Mouse (Mus musculus) midbrain, postnatal 0 days (tissue): Measurements from ENCODE around the gene Pttg1ip. TPM values are rescaled to one million over a fixed set of nuclear protein-coding genes. Genes with fewer than 3 reads are reported as not detected.
A peak's percentile ranks its signal among the peaks of the same experiment; 100 is the strongest.

Experiments used
- ATAC-seq: fragments of 200-750 bp; cut with Nextera tagmentation; 2 replicates; pipeline ENCODE4 v1.8.0; 2017; ENCODE audit warnings: moderate number of reproducible peaks, mild to moderate bottlenecking, moderate TSS enrichment, moderate library complexity; ENCODE audit not compliant: low FRiP score
- DNase-seq: peaks from one replicate; pipeline ENCODE4 v3.0.0-alpha.2; 2015; ENCODE audit warnings: low spot score
- H3K27ac ChIP-seq: fragments of 300-500 bp; sonication (generic); 2 replicates; pipeline ENCODE4 v1.5.1; 2014; ENCODE audit warnings: low read depth, mild to moderate bottlenecking, low read length, mixed read lengths
- H3K27me3 ChIP-seq: fragments of 300-500 bp; sonication (generic); 2 replicates; pipeline ENCODE4 v1.6.1; 2014; ENCODE audit warnings: low read length, control low read depth, mixed read lengths; ENCODE audit not compliant: insufficient read depth
- H3K36me3 ChIP-seq: fragments of 300-500 bp; sonication (generic); 2 replicates; pipeline ENCODE4 v1.6.1; 2014; ENCODE audit warnings: low read length, control low read depth, mixed read lengths; ENCODE audit not compliant: insufficient read depth
- H3K4me1 ChIP-seq: fragments of 300-500 bp; sonication (generic); 2 replicates; pipeline ENCODE4 v1.6.1; 2014; ENCODE audit warnings: mild to moderate bottlenecking, control low read depth, antibody characterized with exemption, low read length, mixed read lengths; ENCODE audit not compliant: insufficient read depth
- H3K4me2 ChIP-seq: fragments of 300-500 bp; sonication (generic); 2 replicates; pipeline ENCODE4 v1.6.1; 2014; ENCODE audit warnings: low read depth, mild to moderate bottlenecking, low read length, mixed read lengths; ENCODE audit not compliant: poor library complexity, severe bottlenecking
- H3K4me3 ChIP-seq: fragments of 300-500 bp; sonication (generic); 2 replicates; pipeline ENCODE4 v1.5.1; 2014; ENCODE audit warnings: low read depth, mild to moderate bottlenecking, low read length, moderate library complexity
- H3K9ac ChIP-seq: fragments of 300-500 bp; sonication (generic); replicated peaks from 2 replicates; pipeline ENCODE4 v1.6.1; 2014; ENCODE audit warnings: mild to moderate bottlenecking, low read length, moderate library complexity, mixed read lengths; ENCODE audit not compliant: poor library complexity, severe bottlenecking
- H3K9me3 ChIP-seq: fragments of 300-500 bp; sonication (generic); 2 replicates; pipeline ENCODE4 v1.6.1; 2016; ENCODE audit warnings: low read length, control low read depth
- CTCF ChIP-seq: IDR thresholded peaks from 2 replicates; pipeline ENCODE4 v1.5.1; 2016; ENCODE audit warnings: antibody characterized with exemption, mild to moderate bottlenecking
- WGBS: fragments of 180-500 bp; shearing (Covaris S2); extraction: QIAGEN DNeasy Blood & Tissue Kit; methylation state at CpG from one replicate; pipeline ENCODE4 v1.1.7; 2014; 5-methylcytosine and 5-hydroxymethylcytosine counted together
- microRNA counts: library from miRNA; unstranded; fragments of <30 nt; microRNA quantifications from one replicate; lab custom pipeline; 2015
- microRNA-seq: library from miRNA; unstranded; fragments of <30 nt; microRNA quantifications from one replicate; pipeline ENCODE4, GENCODE M21; 2016; ENCODE audit warnings: borderline number of aligned reads
- polyA plus RNA-seq: library from polyadenylated mRNA; unstranded; fragments of >200 nt; fragmentation: Nextera tagmentation; extraction: Ambion mirVana; gene quantifications from 2 replicates; pipeline ENCODE4 v1.2.1, GENCODE M21; 2015
- total RNA-seq: library from RNA; depleted of rRNA; stranded (reverse); fragments of >200 nt; gene quantifications from 2 replicates; pipeline ENCODE4 v1.2.3, GENCODE M21; 2014; rRNA removed

Pttg1ip gene
- total and polyA plus RNA-seq, 2 experiments from 2014 or later: 74.7 to 116 TPM

DNA sequence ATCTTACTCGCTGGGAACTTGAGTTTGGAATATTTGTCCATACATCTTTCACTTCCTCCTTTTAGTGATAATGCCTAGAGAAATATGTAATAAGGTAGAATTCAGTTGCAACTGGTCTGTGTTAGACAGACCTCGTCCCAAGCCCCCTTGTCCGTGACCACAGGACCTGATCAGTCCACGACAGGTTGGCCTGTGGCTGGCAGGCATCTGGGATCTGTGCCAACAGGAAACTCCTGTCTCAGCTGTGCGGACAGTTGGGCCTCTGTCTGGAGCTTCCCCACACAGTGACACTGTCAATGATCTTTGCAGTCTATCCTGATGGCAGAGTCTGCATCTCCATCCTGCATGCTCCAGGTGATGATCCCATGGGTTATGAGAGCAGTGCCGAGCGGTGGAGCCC is 61.6 kb downstream of the Pttg1ip start:
- Histone ChIP-seq H3K4me2 (no peak overlapping the region), H3K4me3 (no peak overlapping the region), H3K9ac (no peak overlapping the region), H3K4me1 (no peaks in the 10 kb centered on the region), H3K27ac (no peak overlapping the region), H3K36me3 (peaks cover 60% of the 10 kb centered on the region), H3K9me3 (no peaks in the 10 kb centered on the region), H3K27me3 (no peaks in the 10 kb centered on the region)
- ATAC-seq (no peak), DNase-seq (no peak)
- no peak for TF ChIP-seq CTCF
- 81% methylated on average over 7 of the region's 7 CpGs for WGBS

GRCm38 (mm10) chr10:77645571-77645970 is 64.1 kb downstream of the Pttg1ip start:
- H3K27me3 ChIP-seq: no peaks in the 10 kb centered on the region
- H3K9ac ChIP-seq: no peak overlapping the region
- TF ChIP-seq CTCF: no peak
- DNase-seq: no peak
- H3K9me3 ChIP-seq: no peaks in the 10 kb centered on the region
- no peak overlapping the region for H3K27ac ChIP-seq
- ATAC-seq: no peak
- 96% methylated on average over 5 of the region's 5 CpGs for WGBS
- no peak overlapping the region for H3K4me2 ChIP-seq
- no peaks in the 10 kb centered on the region for H3K4me1 ChIP-seq
- H3K36me3 ChIP-seq: peaks cover 56% of the 10 kb centered on the region
- H3K4me3 ChIP-seq: no peak overlapping the region

DNA sequence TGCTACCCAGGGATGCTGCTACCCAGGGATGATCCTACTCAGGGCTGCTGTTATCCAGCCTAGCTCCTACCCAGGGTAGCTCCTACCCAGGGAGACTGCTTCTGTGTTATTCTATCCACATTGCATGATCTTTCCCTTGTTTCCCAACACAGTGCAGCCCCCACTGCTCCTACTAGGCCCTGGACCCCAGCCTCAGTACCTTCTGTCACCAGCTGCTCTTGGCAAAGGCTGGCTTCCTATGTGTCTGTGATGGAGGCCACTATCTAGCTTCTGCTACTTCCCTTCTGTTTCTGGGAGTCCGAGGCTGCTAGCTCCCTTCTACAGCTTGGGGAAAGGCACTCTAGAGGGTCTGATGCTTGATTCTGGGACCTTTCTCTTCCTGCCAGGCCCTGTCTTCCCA is 65.9 kb downstream of the Pttg1ip start:
- H3K9me3 ChIP-seq: no peaks in the 10 kb centered on the region
- no peaks in the 10 kb centered on the region for H3K4me1 ChIP-seq
- H3K9ac ChIP-seq: no peak overlapping the region
- H3K27me3 ChIP-seq: no peaks in the 10 kb centered on the region
- TF ChIP-seq CTCF: no peak
- H3K4me2 ChIP-seq: no peak overlapping the region
- H3K4me3 ChIP-seq: no peak overlapping the region
- ATAC-seq (no peak), DNase-seq (no peak)
- H3K27ac ChIP-seq: no peak overlapping the region
- 76% methylated on average over 1 of the region's 1 CpGs for WGBS
- H3K36me3 ChIP-seq: peaks cover 43% of the 10 kb centered on the region

- H3K36me3 ChIP-seq: peaks cover 40% of the 10 kb centered on the region
- no peak overlapping the region for H3K9ac ChIP-seq
- H3K27me3 ChIP-seq: no peaks in the 10 kb centered on the region
- no peak for TF ChIP-seq CTCF
- WGBS: 88% methylated on average over 8 of the region's 8 CpGs
- no peaks in the 10 kb centered on the region for H3K9me3 ChIP-seq
- H3K4me2 ChIP-seq: no peak overlapping the region
- no peaks in the 10 kb centered on the region for H3K4me1 ChIP-seq
- no peak overlapping the region for H3K27ac ChIP-seq
- H3K4me3 ChIP-seq: no peak overlapping the region
- ATAC-seq (no peak), DNase-seq (no peak)
Measured at GRCm38 (mm10) chr10:77647901-77648300, 66.4 kb downstream of the Pttg1ip start.

MicroRNAs within 50 kb of the gene (microRNA counts, 519-probe panel; counts per million panel counts)
- 528 counts per million, percentile 58 among the panel's probes with 10 or more counts for microRNA mmu-miR-1930 (lab: Ali Mortazavi, UCI)

Small RNA genes within 50 kb of the gene (microRNA-seq; reads per million reads assigned to microRNA genes)
- gene Mir1930: 14.4 reads per million, percentile 25 among the genes with 10 or more reads in this experiment

Other genes with a start within 250 kb of the Pttg1ip start
- gene Adarb1, start 163.4 kb upstream of the Pttg1ip start, total RNA-seq: 50.4 and 53.8 TPM in 2 replicates
- 15.3 and 16.1 TPM in 2 replicates for gene Adarb1, start 163.4 kb upstream of the Pttg1ip start, polyA plus RNA-seq
- 47.1 and 49.2 TPM in 2 replicates for gene Fam207a, start 65.9 kb upstream of the Pttg1ip start, total RNA-seq
- 32.7 and 34.9 TPM in 2 replicates for gene Fam207a, start 65.9 kb upstream of the Pttg1ip start, polyA plus RNA-seq
- gene Itgb2, start 51.5 kb upstream of the Pttg1ip start, total RNA-seq: 0.55 and 1.7 TPM in 2 replicates
- gene Itgb2, start 51.5 kb upstream of the Pttg1ip start, polyA plus RNA-seq: 0.69 and 1.2 TPM in 2 replicates
- gene Sumo3, start 24.4 kb downstream of the Pttg1ip start, total RNA-seq: 167 and 306 TPM in 2 replicates
- gene Sumo3, start 24.4 kb downstream of the Pttg1ip start, polyA plus RNA-seq: 385 and 389 TPM in 2 replicates
- gene Gm49325, start 24.5 kb downstream of the Pttg1ip start, total RNA-seq: not detected in 2 replicates
- 6.9 and 10.5 TPM in 2 replicates for gene Gm49325, start 24.5 kb downstream of the Pttg1ip start, polyA plus RNA-seq
- 39.3 and 41.8 TPM in 2 replicates for gene Ube2g2, start 40.6 kb downstream of the Pttg1ip start, total RNA-seq
- gene Ube2g2, start 40.6 kb downstream of the Pttg1ip start, polyA plus RNA-seq: 67.2 and 70.6 TPM in 2 replicates
- 0.66 and 1.5 TPM in 2 replicates for gene Tspear, start 104.8 kb downstream of the Pttg1ip start, total RNA-seq
- 0.63 and 1.3 TPM in 2 replicates for gene Tspear, start 104.8 kb downstream of the Pttg1ip start, polyA plus RNA-seq
- not detected in 2 replicates for gene Gm19402, start 109.0 kb downstream of the Pttg1ip start, total RNA-seq
- gene Gm19402, start 109.0 kb downstream of the Pttg1ip start, polyA plus RNA-seq: not detected in 2 replicates
- gene Gm9508, start 115.5 kb downstream of the Pttg1ip start, total RNA-seq: not detected in 2 replicates
- not detected in 2 replicates for gene Gm9508, start 115.5 kb downstream of the Pttg1ip start, polyA plus RNA-seq
- gene Gm10272, start 124.9 kb downstream of the Pttg1ip start, total RNA-seq: not detected in 2 replicates
- gene Gm10272, start 124.9 kb downstream of the Pttg1ip start, polyA plus RNA-seq: not detected in 2 replicates
- gene Gm10024, start 129.7 kb downstream of the Pttg1ip start, total RNA-seq: not detected in 2 replicates
- gene Gm10024, start 129.7 kb downstream of the Pttg1ip start, polyA plus RNA-seq: not detected in 2 replicates
- gene Gm10142, start 134.1 kb downstream of the Pttg1ip start, total RNA-seq: not detected in 2 replicates
- not detected in 2 replicates for gene Gm10142, start 134.1 kb downstream of the Pttg1ip start, polyA plus RNA-seq
- not detected in 2 replicates for gene Krtap12-1, start 138.9 kb downstream of the Pttg1ip start, total RNA-seq
- not detected in 2 replicates for gene Krtap12-1, start 138.9 kb downstream of the Pttg1ip start, polyA plus RNA-seq
- not detected in 2 replicates for gene Gm10100, start 144.8 kb downstream of the Pttg1ip start, total RNA-seq
- not detected in 2 replicates for gene Gm10100, start 144.8 kb downstream of the Pttg1ip start, polyA plus RNA-seq
- not detected in 2 replicates for gene Gm18596, start 160.9 kb downstream of the Pttg1ip start, total RNA-seq
- not detected in 2 replicates for gene Gm18596, start 160.9 kb downstream of the Pttg1ip start, polyA plus RNA-seq
- gene Gm9736, start 169.6 kb downstream of the Pttg1ip start, total RNA-seq: not detected in 2 replicates
- gene Gm9736, start 169.6 kb downstream of the Pttg1ip start, polyA plus RNA-seq: not detected in 2 replicates
- not detected in 2 replicates for gene Gm3233, start 178.0 kb downstream of the Pttg1ip start, total RNA-seq
- gene Gm3233, start 178.0 kb downstream of the Pttg1ip start, polyA plus RNA-seq: not detected in 2 replicates
- gene Gm3238, start 189.6 kb downstream of the Pttg1ip start, total RNA-seq: not detected in 2 replicates
- gene Gm3238, start 189.6 kb downstream of the Pttg1ip start, polyA plus RNA-seq: not detected in 2 replicates
- not detected in 2 replicates for gene Gm7138, start 195.2 kb downstream of the Pttg1ip start, total RNA-seq
- not detected in 2 replicates for gene Gm7138, start 195.2 kb downstream of the Pttg1ip start, polyA plus RNA-seq
- not detected in 2 replicates for gene Gm3250, start 200.8 kb downstream of the Pttg1ip start, total RNA-seq
- gene Gm3250, start 200.8 kb downstream of the Pttg1ip start, polyA plus RNA-seq: not detected in 2 replicates
- not detected in 2 replicates for gene Gm7137, start 206.5 kb downstream of the Pttg1ip start, total RNA-seq
- gene Gm7137, start 206.5 kb downstream of the Pttg1ip start, polyA plus RNA-seq: not detected in 2 replicates
- gene Gm9639, start 213.4 kb downstream of the Pttg1ip start, total RNA-seq: not detected in 2 replicates
- not detected in 2 replicates for gene Gm9639, start 213.4 kb downstream of the Pttg1ip start, polyA plus RNA-seq
- gene Gm19668, start 217.4 kb downstream of the Pttg1ip start, total RNA-seq: not detected in 2 replicates
- gene Gm19668, start 217.4 kb downstream of the Pttg1ip start, polyA plus RNA-seq: not detected in 2 replicates
- not detected in 2 replicates for gene Gm9507, start 230.1 kb downstream of the Pttg1ip start, total RNA-seq
- gene Gm9507, start 230.1 kb downstream of the Pttg1ip start, polyA plus RNA-seq: not detected in 2 replicates
- gene Gm2696, start 233.0 kb downstream of the Pttg1ip start, total RNA-seq: not detected in 2 replicates
- not detected in 2 replicates for gene Gm2696, start 233.0 kb downstream of the Pttg1ip start, polyA plus RNA-seq
- 0.27 TPM in 1 of 2 replicates, not detected in the other for gene Krtap10-4, start 245.4 kb downstream of the Pttg1ip start, total RNA-seq
- gene Krtap10-4, start 245.4 kb downstream of the Pttg1ip start, polyA plus RNA-seq: not detected in 2 replicates